Mouse (Mus musculus): Measurements from ENCODE around the gene Zdhhc20.

The Zdhhc20 gene

GRCm38 (mm10) chr14:57825788-57826751 lies 64.0 kb downstream of the Zdhhc20 start, which contains the start of the genes Ska3 and Mrpl57:
Gene Ska3, minus strand, starts transcription at chr14:57826185.
Gene Mrpl57, plus strand, starts transcription at chr14:57826234.
- peak; percentile 90 for DNase-seq (ENCODE audit: low spot score)

GRCm38 (mm10) chr14:57820839-57821238 lies 69.2 kb downstream of the Zdhhc20 start:
- no peak for DNase-seq (ENCODE audit: low spot score)

GRCm38 (mm10) chr14:57811844-57812243 lies 78.2 kb downstream of the Zdhhc20 start:
- no peak for DNase-seq (ENCODE audit: low spot score)

GRCm38 (mm10) chr14:57810886-57811285 lies 79.2 kb downstream of the Zdhhc20 start:
- no peak for DNase-seq (ENCODE audit: low spot score)

GRCm38 (mm10) chr14:57808558-57808957 lies 81.5 kb downstream of the Zdhhc20 start:
- no peak for DNase-seq (ENCODE audit: low spot score)

- no peak for DNase-seq (ENCODE audit: low spot score)
Observed at GRCm38 (mm10) chr14:57803731-57804130, 86.3 kb downstream of the Zdhhc20 start.

- DNase-seq (ENCODE audit: low spot score) = peak; percentile 99
Observed at GRCm38 (mm10) chr14:57797991-57798931, 91.8 kb downstream of the Zdhhc20 start, which contains the start of gene Sap18. Gene Sap18, plus strand, starts transcription at chr14:57798180.

GRCm38 (mm10) chr14:57797551-57797950 lies 92.5 kb downstream of the Zdhhc20 start:
- DNase-seq (ENCODE audit: low spot score) = no peak

GRCm38 (mm10) chr14:57791171-57791570 lies 98.9 kb downstream of the Zdhhc20 start:
- DNase-seq (ENCODE audit: low spot score) = no peak

GRCm38 (mm10) chr14:57789759-57790158 lies 100.3 kb downstream of the Zdhhc20 start:
- DNase-seq (ENCODE audit: low spot score) = no peak

- DNase-seq (ENCODE audit: low spot score) = no peak
Observed at GRCm38 (mm10) chr14:57789311-57789710, 100.8 kb downstream of the Zdhhc20 start.

- no peak for DNase-seq (ENCODE audit: low spot score)
Observed at GRCm38 (mm10) chr14:57787406-57787805, 102.7 kb downstream of the Zdhhc20 start.
